Mouse (Mus musculus): Measurements from ENCODE around the gene Mea1. TPM values are rescaled to one million over a fixed set of nuclear protein-coding genes. Genes with fewer than 3 reads are reported as not detected.

The Mea1 gene
- total RNA-seq, 2 experiments from 2014 or later, result 114 to 122 TPM

GRCm38 (mm10) chr17:46673850-46674529, 4.6 kb upstream of the Mea1 start, which contains the start of gene Rrp36:
Gene Rrp36 (minus strand): TSS chr17:46674352.
- no peak for TF ChIP-seq CTCF (IDR thresholded peaks at IDR 0.05)
- H3K4me3 ChIP-seq, result peak within 1 kb of the TSS; percentile 63
- peak; percentile 85 to 88 for DNase-seq (ENCODE audit: extremely low spot score in 1 of 2, low spot score in 2 of 2)
- H3K27ac ChIP-seq, result peak within 1 kb of the TSS; percentile 79
- intact Hi-C loops (cut with DNase I), result loop anchor here (2.0 kb wide), 1 partner anchor 23 kb away; the partner anchor contains the start of gene Cul7

DNA sequence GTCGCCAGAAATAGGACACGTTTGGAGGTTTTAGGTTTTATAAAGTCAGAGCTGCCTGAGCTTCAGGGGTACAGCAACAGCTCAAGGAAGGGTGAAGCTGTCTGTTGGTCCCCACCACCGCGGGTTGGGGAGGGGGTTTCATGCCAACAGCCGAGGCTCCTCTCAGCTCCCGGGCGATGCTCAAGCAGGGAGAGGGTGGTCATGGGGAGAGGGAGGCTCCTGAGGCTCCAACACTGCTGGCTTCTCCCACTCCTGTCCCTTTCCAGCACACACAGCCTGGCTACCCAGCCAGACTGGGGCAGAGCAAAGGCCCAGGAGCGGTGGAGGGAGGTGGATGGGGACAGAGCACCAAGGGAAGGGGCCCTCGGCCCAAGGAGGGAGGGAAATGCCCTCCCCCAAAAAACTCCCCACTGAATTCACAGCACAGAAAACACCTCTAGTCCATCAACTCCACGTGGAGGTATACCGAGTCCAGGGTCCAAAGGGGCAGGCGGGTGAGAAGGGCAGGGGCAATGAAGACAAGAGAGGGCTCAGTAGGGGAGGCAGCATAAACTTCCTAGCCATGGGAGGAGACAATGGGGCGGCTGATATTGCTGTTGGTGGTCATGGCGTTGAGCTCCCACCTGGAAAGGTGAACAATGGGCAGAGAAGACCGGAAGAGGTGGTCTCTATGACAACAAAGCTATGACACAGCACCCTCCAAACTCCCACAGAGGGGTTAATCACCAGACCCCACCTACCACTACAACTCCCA, 3.9 kb upstream of the Mea1 start:
- intact Hi-C loops (cut with DNase I), result loop anchor here (2.0 kb wide), 1 partner anchor 24 kb away; the partner anchor contains the start of gene Cul7
- TF ChIP-seq CTCF (IDR thresholded peaks at IDR 0.05), result no peak
- H3K27ac ChIP-seq, result peak overlapping the region; percentile 79
- no peak for DNase-seq (ENCODE audit: extremely low spot score in 1 of 2, low spot score in 2 of 2)
- peak overlapping the region; percentile 63 for H3K4me3 ChIP-seq

DNA sequence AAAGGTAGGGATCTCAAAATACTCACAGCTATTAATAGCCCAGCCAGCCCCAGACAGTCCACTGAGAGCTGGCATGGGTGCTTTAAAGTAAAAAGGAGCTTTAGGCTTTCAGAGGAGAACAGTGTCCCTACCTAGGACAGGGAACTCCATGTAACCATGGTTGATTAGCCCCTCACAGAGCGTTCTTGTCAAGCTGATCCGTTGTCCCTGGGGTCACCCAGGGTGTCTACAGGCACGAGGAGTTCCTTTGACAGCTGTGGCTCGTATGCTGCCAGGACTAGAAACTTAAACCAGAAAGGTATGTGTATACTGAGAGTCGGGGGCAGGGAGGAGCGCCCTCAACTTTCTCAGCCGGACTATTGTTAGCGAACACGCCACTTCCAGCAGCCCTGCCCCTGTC, 318 bp downstream of the Mea1 start:
- TF ChIP-seq CTCF (IDR thresholded peaks at IDR 0.05), result no peak
- intact Hi-C loops (cut with DNase I), result no loop called here
- no peak overlapping the region for H3K27ac ChIP-seq
- no peak for DNase-seq (ENCODE audit: extremely low spot score in 1 of 2, low spot score in 2 of 2)
- H3K4me3 ChIP-seq, result peak overlapping the region; percentile 96; the same call in 1 of the 2 replicates

DNA sequence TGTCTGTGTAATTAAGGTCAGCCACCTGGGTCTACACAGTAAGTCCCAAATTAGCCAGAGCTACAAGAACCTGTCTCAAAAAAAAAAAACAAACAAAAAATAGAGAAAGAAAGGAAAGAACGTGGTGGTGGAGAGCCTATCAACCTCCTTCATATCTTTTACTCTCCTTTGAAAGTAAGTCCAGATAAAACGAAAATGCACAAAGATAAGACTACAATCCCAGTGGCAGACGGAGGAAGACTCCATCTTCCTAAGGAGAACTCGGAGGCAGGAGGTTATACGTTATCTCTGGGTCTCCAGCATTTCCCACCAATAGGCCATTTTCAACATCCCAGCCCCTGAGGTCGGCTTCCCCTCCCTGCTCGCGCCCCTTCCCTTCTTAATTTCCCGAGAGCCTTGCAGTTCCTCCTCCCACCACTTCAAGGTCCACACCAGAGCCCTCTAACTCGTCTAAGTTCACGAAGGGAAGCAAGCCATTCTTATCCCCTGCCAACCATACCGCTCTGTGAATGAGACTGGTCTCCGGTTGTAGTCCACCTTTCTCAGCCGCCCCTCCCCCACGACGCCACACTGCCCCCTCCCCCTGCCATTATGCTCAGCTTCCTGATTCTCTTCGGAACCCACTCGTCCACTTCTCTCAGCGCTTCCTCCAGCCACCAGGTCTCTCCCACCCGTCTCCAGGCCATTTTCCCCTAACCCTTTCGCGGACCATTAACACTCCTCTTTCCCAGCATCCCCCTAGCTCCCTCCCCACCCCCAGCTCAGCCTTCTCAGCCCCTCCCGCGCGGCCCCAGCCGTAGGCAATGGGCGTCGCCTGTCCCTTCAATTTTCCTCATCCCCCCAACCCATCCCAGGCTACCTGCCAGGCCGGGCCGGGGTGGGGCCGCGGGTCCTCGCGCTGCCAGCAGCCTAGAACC, 1.5 kb downstream of the Mea1 start:
- intact Hi-C loops (cut with DNase I), result loop anchor here (1.0 to 2.0 kb wide), 2 partner anchors 25 to 31 kb away; partner anchors contain the start of genes Pex6 and Ppp2r5d
- Histone ChIP-seq H3K27ac (peak overlapping the region; percentile 86), H3K4me3 (peak overlapping the region; percentile 96)
- no peak for DNase-seq (ENCODE audit: extremely low spot score in 1 of 2, low spot score in 2 of 2)
- TF ChIP-seq CTCF (IDR thresholded peaks at IDR 0.05), result peak; percentile 48

DNA sequence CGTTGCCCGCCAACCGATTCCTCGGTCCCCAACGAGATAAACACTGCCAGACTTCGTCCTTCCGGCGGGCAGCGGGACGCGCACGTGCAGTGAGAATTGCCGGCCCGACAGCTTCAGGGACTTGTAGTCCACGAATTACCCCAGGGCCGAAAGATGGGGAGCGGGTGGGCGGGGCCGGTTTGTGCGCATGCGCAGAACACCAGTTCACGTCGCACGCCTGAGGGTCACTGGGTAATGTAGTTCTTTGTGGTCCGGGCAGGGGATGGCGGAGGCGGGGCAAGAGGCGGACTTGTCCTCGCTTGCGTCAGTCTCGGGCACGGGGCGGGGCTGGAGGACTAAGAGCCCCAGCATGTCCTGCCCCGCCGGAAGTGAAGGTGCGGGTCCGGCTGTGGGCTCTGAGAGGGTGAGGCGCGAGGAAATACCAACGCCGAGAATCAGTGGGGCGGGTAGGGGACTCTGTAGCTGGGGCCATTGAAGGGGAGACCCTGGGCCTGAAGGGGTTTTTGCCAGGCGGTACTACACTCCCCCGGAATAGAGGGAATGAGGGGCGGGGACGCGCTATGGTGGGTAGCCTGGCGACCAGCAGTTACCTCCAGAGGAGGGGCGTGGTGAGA, 2.3 kb downstream of the Mea1 start, which contains the start of gene Klhdc3:
Gene Klhdc3, minus strand, starts transcription at position 155 of the 614 bp plus-strand sequence.
- peak within 1 kb of the TSS; percentile 86 for H3K27ac ChIP-seq
- TF ChIP-seq CTCF (IDR thresholded peaks at IDR 0.05), result no peak
- DNase-seq (ENCODE audit: extremely low spot score in 1 of 2, low spot score in 2 of 2), result peak; percentile 96 to 97
- peak within 1 kb of the TSS; percentile 96 for H3K4me3 ChIP-seq
- intact Hi-C loops (cut with DNase I), result loop anchor here (1.0 to 2.0 kb wide), 2 partner anchors 24 to 30 kb away; partner anchors contain the start of genes Pex6 and Ppp2r5d

GRCm38 (mm10) chr17:46681466-46682118, 3.0 kb downstream of the Mea1 start:
- TF ChIP-seq CTCF (IDR thresholded peaks at IDR 0.05), result no peak
- peak overlapping the region; percentile 96 for H3K4me3 ChIP-seq
- intact Hi-C loops (cut with DNase I), result loop anchor here (2.0 kb wide), 1 partner anchor 23 kb away; the partner anchor contains the start of gene Ppp2r5d
- DNase-seq (ENCODE audit: extremely low spot score in 1 of 2, low spot score in 2 of 2), result no peak
- H3K27ac ChIP-seq, result peak overlapping the region; percentile 69

- intact Hi-C loops (cut with DNase I), result no loop called here
These were observed 4.2 kb downstream of the Mea1 start for GRCm38 (mm10) chr17:46682654-46683389.

GRCm38 (mm10) chr17:46685913-46686312, 7.3 kb downstream of the Mea1 start:
- Histone ChIP-seq H3K27ac (no peak overlapping the region), H3K4me3 (no peak overlapping the region)
- no peak for TF ChIP-seq CTCF (IDR thresholded peaks at IDR 0.05)
- no peak for DNase-seq (ENCODE audit: extremely low spot score in 1 of 2, low spot score in 2 of 2)
- intact Hi-C loops (cut with DNase I), result no loop called here

More at GRCm38 (mm10) chr17:46682654-46683389, 4.2 kb downstream of the Mea1 start:
- no peak overlapping the region for H3K4me3 ChIP-seq
- DNase-seq (ENCODE audit: extremely low spot score in 1 of 2, low spot score in 2 of 2), result no peak
- no peak for TF ChIP-seq CTCF (IDR thresholded peaks at IDR 0.05)
- H3K27ac ChIP-seq, result no peak overlapping the region

DNA sequence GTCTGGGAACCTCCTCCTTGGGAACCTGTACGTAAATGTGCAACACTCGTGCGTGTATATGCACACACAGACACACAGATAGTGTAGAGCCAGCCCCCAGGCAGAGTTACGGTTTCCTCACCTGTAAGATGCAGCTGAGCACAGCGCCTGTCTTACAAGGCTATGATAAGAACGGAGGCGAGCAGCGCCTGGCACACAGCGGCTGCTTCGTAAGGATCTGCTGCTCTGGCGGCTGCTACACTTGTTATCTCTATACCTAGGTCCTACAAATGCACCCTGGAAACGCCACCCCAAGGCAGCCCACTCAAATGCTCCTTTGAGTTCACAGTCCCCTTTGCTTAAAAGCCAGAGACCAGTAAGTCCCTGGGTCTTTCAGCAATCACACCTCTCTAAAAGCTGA, 12.1 kb downstream of the Mea1 start:
- Histone ChIP-seq H3K27ac (no peak overlapping the region), H3K4me3 (no peak overlapping the region)
- no peak for DNase-seq (ENCODE audit: extremely low spot score in 1 of 2, low spot score in 2 of 2)
- intact Hi-C loops (cut with DNase I), result no loop called here
- no peak for TF ChIP-seq CTCF (IDR thresholded peaks at IDR 0.05)

DNA sequence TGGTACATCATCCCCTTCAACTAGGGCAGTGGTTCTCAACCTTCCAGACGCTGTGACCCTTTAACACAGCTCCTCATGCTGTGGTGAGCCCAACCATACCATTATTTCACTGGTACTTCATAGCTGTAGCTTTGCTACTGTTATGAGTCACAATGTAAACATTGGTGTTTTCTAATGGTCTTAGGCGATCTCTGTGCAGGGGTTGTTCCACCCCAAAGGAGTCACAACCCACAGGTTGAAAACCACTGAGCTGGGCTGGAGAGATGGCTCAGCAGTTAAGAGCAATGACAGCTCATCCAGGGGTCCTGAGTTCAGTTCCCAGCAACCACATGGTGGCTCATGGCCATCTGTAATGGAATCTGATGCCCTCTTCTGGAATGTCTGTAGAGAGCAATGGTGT, 12.8 kb downstream of the Mea1 start:
- DNase-seq (ENCODE audit: extremely low spot score in 1 of 2, low spot score in 2 of 2), result no peak
- H3K4me3 ChIP-seq, result no peak overlapping the region
- no peak for TF ChIP-seq CTCF (IDR thresholded peaks at IDR 0.05)
- intact Hi-C loops (cut with DNase I), result no loop called here
- H3K27ac ChIP-seq, result no peak overlapping the region
